Mouse (Mus musculus): ENCODE measurements around the gene Gtf2h3. TPM values are rescaled to one million over a fixed set of nuclear protein-coding genes. Genes with fewer than 3 reads are reported as not detected.

Gtf2h3 gene
- total RNA-seq, 2 experiments from 2014 or later = 17.0 to 18.1 TPM

DNA sequence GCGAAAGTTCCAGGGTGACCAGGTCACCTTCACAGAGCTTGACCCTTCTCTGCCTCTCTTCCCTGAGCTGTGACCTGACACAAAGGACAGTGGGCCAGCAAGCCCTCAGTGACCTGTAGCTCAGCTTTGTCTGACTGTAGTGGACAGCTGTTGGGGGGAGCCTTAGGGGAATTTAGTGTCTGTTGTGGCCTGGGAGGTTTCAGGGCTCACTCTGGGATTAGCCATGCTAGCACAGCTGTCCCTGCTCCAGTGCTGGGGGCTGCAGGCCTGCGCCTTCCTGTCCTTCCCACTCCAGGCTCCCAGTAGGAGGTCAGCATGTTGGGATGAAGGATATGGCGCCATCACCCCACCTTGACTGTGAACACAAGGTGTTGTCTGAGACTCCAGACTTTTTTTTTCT lies 57.2 kb downstream of the Gtf2h3 start:
- no peak for DNase-seq (ENCODE audit: low spot score)

GRCm38 (mm10) chr5:124636694-124637093 lies 57.8 kb downstream of the Gtf2h3 start:
- no peak for DNase-seq (ENCODE audit: low spot score)

DNA sequence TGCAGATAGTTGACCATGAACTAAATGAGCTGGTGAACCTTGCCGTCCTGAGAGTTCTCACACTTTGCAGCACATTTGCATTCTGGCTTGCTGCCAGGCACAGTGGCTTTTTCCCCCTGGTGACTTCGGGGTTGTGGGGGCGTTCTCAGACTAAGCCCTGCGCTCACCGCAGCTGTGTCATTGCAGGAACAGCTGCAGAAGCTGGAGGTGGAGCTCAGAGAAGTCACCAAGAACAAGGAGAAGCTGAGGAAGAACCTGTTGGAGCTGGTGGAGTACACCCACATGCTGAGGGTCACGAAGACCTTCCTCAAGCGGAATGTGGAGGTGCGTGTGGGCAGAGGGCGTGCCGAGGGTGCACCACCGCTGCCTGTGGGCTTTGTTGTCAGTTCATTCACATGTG lies 58.4 kb downstream of the Gtf2h3 start:
- DNase-seq (ENCODE audit: low spot score) = no peak

- DNase-seq (ENCODE audit: low spot score) = no peak
Measured at GRCm38 (mm10) chr5:124637836-124638235, 58.9 kb downstream of the Gtf2h3 start.

Other genes with a start within 250 kb of the Gtf2h3 start
- 100 to 1,000 TPM; 146 to 161 TPM for gene Cdk2ap1, start 216.1 kb upstream of the Gtf2h3 start, total RNA-seq (2021)
- gene Sbno1, start 153.1 kb upstream of the Gtf2h3 start, total RNA-seq (2021) = 10 to 100 TPM; 40.4 to 42.4 TPM
- 100 to 1,000 TPM; 167 to 244 TPM for gene Kmt5a, start 139.2 kb upstream of the Gtf2h3 start, total RNA-seq (2021)
- gene Rilpl2, start 100.8 kb upstream of the Gtf2h3 start, total RNA-seq (2021) = 1 to 10 TPM; 4.6 to 5.6 TPM
- gene Snrnp35, start 96.0 kb upstream of the Gtf2h3 start, total RNA-seq (2021) = 10 to 100 TPM; 21.0 to 28.1 TPM
- gene Rilpl1, start 47.7 kb upstream of the Gtf2h3 start, total RNA-seq (2021) = 100 to 1,000 TPM; 261 to 262 TPM
- gene Tmed2, start 38.4 kb upstream of the Gtf2h3 start, total RNA-seq (2021) = 100 to 1,000 TPM; 145 to 151 TPM
- 1 to 10 TPM; 4.1 to 4.2 TPM for gene Ddx55, start 26.3 kb upstream of the Gtf2h3 start, total RNA-seq (2021)
- gene Eif2b1, start within 50 bp of the Gtf2h3 start, total RNA-seq (2021) = 10 to 100 TPM; 36.0 to 36.2 TPM
- gene Atp6v0a2, start 49.4 kb downstream of the Gtf2h3 start, total RNA-seq (2021) = 10 to 100 TPM; 31.2 to 33.2 TPM
- gene Dnah10, start 145.9 kb downstream of the Gtf2h3 start, total RNA-seq (2021) = under 1 TPM; 0.05 to 0.18 TPM

All from gastrocnemius, adult 18-20 months (tissue).